Mouse (Mus musculus): Measurements from ENCODE around the gene Aknad1.

DNA sequence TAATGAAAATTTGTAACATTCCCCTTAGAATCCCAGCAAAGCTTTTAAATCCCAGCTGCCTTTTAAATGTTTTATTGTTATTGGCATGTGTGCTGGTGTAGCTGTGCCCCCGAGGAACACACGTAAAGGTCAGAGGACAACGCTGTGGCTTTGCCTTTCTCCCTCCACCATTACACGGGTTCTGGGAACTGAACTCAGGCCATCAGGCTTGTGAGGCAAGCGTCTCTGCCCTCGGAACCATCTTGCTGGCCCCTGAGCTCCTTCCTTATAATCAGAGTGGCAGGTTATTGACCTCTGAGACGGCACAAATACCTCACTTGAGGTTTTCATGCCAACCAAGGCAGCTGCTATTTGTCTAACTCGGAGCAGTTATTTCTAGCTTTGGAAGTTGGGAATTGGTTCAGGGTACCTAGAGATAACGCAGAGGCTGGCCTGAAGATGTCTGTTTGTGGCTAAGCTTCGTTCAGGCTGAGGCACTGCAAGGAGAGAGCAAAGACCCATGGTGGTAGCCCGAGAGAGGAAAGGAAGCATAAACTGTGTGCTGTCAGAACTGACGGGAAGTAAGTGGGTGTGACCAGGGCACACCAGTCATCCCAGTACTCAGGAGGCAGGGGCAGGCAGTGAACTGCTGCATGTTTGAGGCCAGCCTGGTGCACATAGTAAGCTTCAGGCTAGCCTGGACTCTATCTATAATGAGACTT, 48.4 kb downstream of the Aknad1 start:
- TF ChIP-seq CTCF (IDR thresholded peaks at IDR 0.05; ENCODE audit: low read depth) (no peak), EP300 (IDR thresholded peaks at IDR 0.05; ENCODE audit: low read depth) (no peak)

Measured in liver, embryonic 14.5 days (tissue).